Mouse (Mus musculus) lung, embryonic 14.5 days (tissue): ENCODE data around the gene Tmem131. TPM values are rescaled to one million over a fixed set of nuclear protein-coding genes. Genes with fewer than 3 reads are reported as not detected.

ENCODE experiments used
- ATAC-seq: fragments of 200-750 bp; cut with Nextera tagmentation; 2 replicates; pipeline ENCODE4 v1.8.0; 2017; ENCODE audit warnings: mild to moderate bottlenecking, moderate TSS enrichment, moderate library complexity; ENCODE audit not compliant: insufficient read depth
- DNase-seq: peaks from one replicate; pipeline ENCODE4 v3.0.0-alpha.2; 2015
- H3K27ac ChIP-seq: fragments of 300-500 bp; sonication (generic); 2 replicates; pipeline ENCODE4 v1.5.1; 2014; ENCODE audit warnings: low read depth, mild to moderate bottlenecking, moderate library complexity
- H3K27me3 ChIP-seq: fragments of 300-500 bp; sonication (generic); 2 replicates; pipeline ENCODE4 v1.6.1; 2014; ENCODE audit warnings: low read length, control low read depth; ENCODE audit not compliant: insufficient read depth
- H3K36me3 ChIP-seq: fragments of 300-500 bp; sonication (generic); 2 replicates; pipeline ENCODE4 v1.6.1; 2014; ENCODE audit warnings: control low read depth; ENCODE audit not compliant: insufficient read depth
- H3K4me1 ChIP-seq: fragments of 300-500 bp; sonication (generic); 2 replicates; pipeline ENCODE4 v1.6.1; 2014; ENCODE audit warnings: antibody characterized with exemption, control low read depth; ENCODE audit not compliant: insufficient read depth
- H3K4me2 ChIP-seq: fragments of 300-500 bp; sonication (generic); 2 replicates; pipeline ENCODE4 v1.6.1; 2014; ENCODE audit warnings: mild to moderate bottlenecking
- H3K4me3 ChIP-seq: fragments of 300-500 bp; sonication (generic); 2 replicates; pipeline ENCODE4 v1.5.1; 2014; ENCODE audit warnings: low read depth, low read length
- H3K9ac ChIP-seq: fragments of 300-500 bp; sonication (generic); 2 replicates; pipeline ENCODE4 v1.6.1; 2014
- H3K9me3 ChIP-seq: fragments of 300-500 bp; sonication (generic); 2 replicates; pipeline ENCODE4 v1.6.1; 2016; ENCODE audit warnings: low read depth, low read length, control low read depth
- CTCF ChIP-seq: IDR thresholded peaks from 2 replicates; pipeline ENCODE4 v1.5.1; 2016; ENCODE audit warnings: antibody characterized with exemption, low read depth
- WGBS: fragments of 180-500 bp; shearing (Covaris S2); extraction: QIAGEN DNeasy Blood & Tissue Kit; methylation state at CpG from one replicate; pipeline ENCODE4 v1.1.7; 2014; 5-methylcytosine and 5-hydroxymethylcytosine counted together
- polyA plus RNA-seq: library from polyadenylated mRNA; unstranded; fragments of >200 nt; fragmentation: Nextera tagmentation; extraction: Ambion mirVana; gene quantifications from 2 replicates; pipeline ENCODE4 v1.2.1, GENCODE M21; 2014

Gene Tmem131
- polyA plus RNA-seq, 1 experiment from 2014 or later, result 18.4 TPM

- Histone ChIP-seq H3K27me3 (no peaks in the 10 kb centered on the region), H3K9me3 (no peaks in the 10 kb centered on the region), H3K36me3 (no peaks in the 10 kb centered on the region), H3K4me1 (no peaks in the 10 kb centered on the region), H3K4me3 (no peak overlapping the region), H3K27ac (no peak overlapping the region), H3K9ac (no peak overlapping the region), H3K4me2 (no peak overlapping the region)
- TF ChIP-seq CTCF, result no peak
- DNase-seq (no peak), ATAC-seq (no peak)
- WGBS, result 70% methylated on average over 3 of the region's 3 CpGs
Observed at GRCm38 (mm10) chr1:36905216-36905615, 38.2 kb downstream of the Tmem131 start.

GRCm38 (mm10) chr1:36904489-36904888 is 39.0 kb downstream of the Tmem131 start:
- DNase-seq (no peak), ATAC-seq (no peak)
- Histone ChIP-seq H3K4me3 (no peak overlapping the region), H3K36me3 (no peaks in the 10 kb centered on the region), H3K27ac (no peak overlapping the region), H3K4me1 (no peaks in the 10 kb centered on the region), H3K27me3 (no peaks in the 10 kb centered on the region), H3K4me2 (no peak overlapping the region), H3K9ac (no peak overlapping the region), H3K9me3 (no peaks in the 10 kb centered on the region)
- no peak for TF ChIP-seq CTCF
- 46% methylated on average over 6 of the region's 6 CpGs for WGBS

- no peak overlapping the region for H3K9ac ChIP-seq
- no peak overlapping the region for H3K4me3 ChIP-seq
- H3K4me1 ChIP-seq, result no peaks in the 10 kb centered on the region
- H3K27ac ChIP-seq, result no peak overlapping the region
- WGBS, result 48% methylated on average over 3 of the region's 3 CpGs
- peak; percentile 43; the same call in 1 of the 2 replicates for TF ChIP-seq CTCF
- H3K4me2 ChIP-seq, result no peak overlapping the region
- no peaks in the 10 kb centered on the region for H3K9me3 ChIP-seq
- ATAC-seq (no peak), DNase-seq (peak; percentile 43)
- H3K27me3 ChIP-seq, result no peaks in the 10 kb centered on the region
- no peaks in the 10 kb centered on the region for H3K36me3 ChIP-seq
Observed at GRCm38 (mm10) chr1:36904084-36904451, 39.4 kb downstream of the Tmem131 start.

GRCm38 (mm10) chr1:36903376-36904083 is 39.9 kb downstream of the Tmem131 start:
- Histone ChIP-seq H3K36me3 (no peaks in the 10 kb centered on the region), H3K27ac (no peak overlapping the region), H3K4me1 (no peaks in the 10 kb centered on the region), H3K9me3 (no peaks in the 10 kb centered on the region), H3K4me2 (no peak overlapping the region), H3K9ac (no peak overlapping the region), H3K27me3 (no peaks in the 10 kb centered on the region), H3K4me3 (no peak overlapping the region)
- no peak for TF ChIP-seq CTCF
- ATAC-seq, result no peak
- 88% methylated on average over 15 of the region's 15 CpGs for WGBS
- no peak for DNase-seq

- ATAC-seq (no peak), DNase-seq (no peak)
- Histone ChIP-seq H3K9ac (no peak overlapping the region), H3K4me3 (no peak overlapping the region), H3K9me3 (no peaks in the 10 kb centered on the region), H3K27me3 (no peaks in the 10 kb centered on the region), H3K4me1 (no peaks in the 10 kb centered on the region), H3K36me3 (no peaks in the 10 kb centered on the region), H3K4me2 (no peak overlapping the region), H3K27ac (no peak overlapping the region)
- 86% methylated on average over 11 of the region's 11 CpGs for WGBS
- no peak for TF ChIP-seq CTCF
Observed at GRCm38 (mm10) chr1:36902533-36903315, 40.7 kb downstream of the Tmem131 start.

- Histone ChIP-seq H3K27ac (no peak overlapping the region), H3K9ac (no peak overlapping the region), H3K27me3 (no peaks in the 10 kb centered on the region), H3K9me3 (no peaks in the 10 kb centered on the region), H3K4me2 (no peak overlapping the region), H3K36me3 (no peaks in the 10 kb centered on the region), H3K4me3 (no peak overlapping the region), H3K4me1 (no peaks in the 10 kb centered on the region)
- no peak for TF ChIP-seq CTCF
- ATAC-seq (no peak), DNase-seq (no peak)
- WGBS, result 86% methylated on average over 2 of the region's 2 CpGs
Observed at GRCm38 (mm10) chr1:36899622-36900021, 43.8 kb downstream of the Tmem131 start.

- Histone ChIP-seq H3K9ac (no peak overlapping the region), H3K4me2 (no peak overlapping the region), H3K4me1 (no peaks in the 10 kb centered on the region; the same call in 1 of the 2 replicates), H3K27me3 (no peaks in the 10 kb centered on the region), H3K27ac (no peak overlapping the region), H3K36me3 (no peaks in the 10 kb centered on the region), H3K4me3 (no peak overlapping the region), H3K9me3 (no peaks in the 10 kb centered on the region)
- 82% methylated on average over 4 of the region's 4 CpGs for WGBS
- DNase-seq (no peak), ATAC-seq (no peak)
- no peak for TF ChIP-seq CTCF
Observed at GRCm38 (mm10) chr1:36896423-36896822, 47.0 kb downstream of the Tmem131 start.
